Mouse (Mus musculus) telencephalon, adult 2 months (tissue): ENCODE data around the gene Adgrg3.
"Not testable (repeated sequence)": the region's sequence is repeated elsewhere in the genome, so short reads cannot be mapped to it uniquely, and the experiment has no call there.

Experiments
- DNase-seq: peaks from one replicate; pipeline ENCODE4 v3.0.0-alpha.2; 2011; ENCODE audit warnings: low read depth, low spot score

Gene Adgrg3

DNA sequence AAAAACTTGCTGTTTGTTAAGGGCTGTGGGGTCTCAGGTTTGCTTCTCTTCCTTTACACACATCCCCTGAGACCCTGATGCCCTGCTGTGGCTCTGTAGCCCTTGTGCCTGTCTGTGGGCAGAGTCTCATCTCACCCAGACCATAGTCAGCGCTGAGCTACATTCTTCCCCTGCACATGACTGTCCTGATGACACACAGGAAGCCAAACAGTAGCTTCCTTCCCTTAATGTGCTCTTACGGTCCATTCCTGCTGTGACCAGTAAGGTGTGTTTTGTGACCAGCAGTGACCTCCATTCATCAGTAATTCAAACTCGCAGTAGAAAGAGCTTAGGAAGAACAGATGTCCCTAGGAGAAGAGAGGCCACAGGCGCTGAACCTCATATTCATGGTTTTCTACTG, 6.9 kb downstream of the Adgrg3 start:
- DNase-seq = no peak

DNA sequence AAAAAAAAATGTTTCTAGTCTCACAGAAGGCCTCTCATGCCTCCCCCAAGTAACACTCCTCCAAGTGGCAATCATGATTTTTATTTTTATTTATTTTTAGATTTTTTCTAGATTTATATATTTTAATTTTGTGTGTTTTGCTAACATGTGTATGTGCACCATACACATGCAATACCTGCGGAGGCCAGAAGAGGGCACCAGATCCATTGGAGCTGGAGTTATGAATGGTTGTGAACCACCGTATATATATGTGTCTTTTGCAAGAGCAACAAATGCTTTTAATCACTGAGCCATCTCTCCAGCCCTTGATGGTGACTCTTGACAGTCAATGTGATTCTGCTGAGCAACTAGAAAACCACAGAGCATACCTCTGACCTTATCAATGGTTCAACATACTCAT, 7.9 kb downstream of the Adgrg3 start:
- DNase-seq = no peak

DNA sequence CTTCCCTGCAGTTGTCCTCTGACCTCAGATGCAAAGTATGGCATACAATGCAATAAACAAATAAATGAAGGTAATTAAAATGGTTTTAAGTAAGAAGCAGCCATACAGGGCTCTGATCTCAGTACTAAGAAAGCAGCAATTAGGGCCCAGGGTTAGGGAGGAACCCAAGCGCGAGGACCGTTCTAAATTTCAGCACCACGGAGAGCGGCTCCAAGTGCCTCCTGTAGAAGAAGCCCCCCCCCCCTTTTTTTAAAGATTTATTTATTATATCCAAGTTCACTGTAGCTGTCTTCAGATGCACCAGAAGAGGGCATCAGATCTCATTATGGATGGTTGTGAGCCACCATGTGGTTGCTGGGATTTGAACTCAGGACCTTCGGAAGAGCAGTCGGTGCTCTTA, 10.9 kb downstream of the Adgrg3 start:
- DNase-seq = not testable (repeated sequence)

DNA sequence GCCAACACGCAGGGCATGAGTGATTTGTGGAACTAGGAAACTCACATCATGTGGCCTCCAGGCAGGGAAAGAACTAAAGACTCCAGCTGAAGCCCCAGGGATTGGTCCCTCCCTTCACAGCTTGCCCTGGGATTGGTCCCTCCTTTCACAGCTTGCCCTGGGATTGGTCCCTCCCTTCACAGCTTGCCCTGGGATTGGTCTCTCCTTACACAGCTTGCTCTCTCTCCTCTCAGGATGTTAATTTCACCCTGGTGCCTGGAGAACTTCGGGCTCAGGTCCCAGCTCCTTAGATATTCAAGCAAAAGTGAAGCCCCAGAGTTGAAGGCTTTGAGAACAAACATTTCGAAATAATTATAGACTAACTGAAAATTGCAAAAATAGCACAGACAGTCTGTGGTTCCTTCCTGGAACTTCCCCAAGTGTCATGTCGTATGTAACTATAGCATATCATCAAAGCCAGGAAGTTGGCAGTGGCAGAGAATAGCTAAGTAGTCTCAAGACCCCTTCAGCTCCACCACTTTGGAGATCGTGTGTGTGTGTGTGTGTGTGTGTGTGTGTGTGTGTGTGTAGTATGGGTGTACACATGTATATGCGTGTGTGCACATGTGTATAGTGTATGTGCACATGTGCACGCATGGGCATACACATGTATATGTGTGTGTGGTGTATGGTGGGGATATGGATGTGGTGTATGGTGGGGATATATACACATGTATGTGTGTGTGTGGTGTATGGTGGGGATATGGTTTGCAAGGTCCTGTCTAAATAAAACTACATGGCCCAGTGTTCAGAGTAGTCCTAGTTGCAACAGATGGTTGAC, 19.8 kb downstream of the Adgrg3 start:
- peak; percentile 68 for DNase-seq

DNA sequence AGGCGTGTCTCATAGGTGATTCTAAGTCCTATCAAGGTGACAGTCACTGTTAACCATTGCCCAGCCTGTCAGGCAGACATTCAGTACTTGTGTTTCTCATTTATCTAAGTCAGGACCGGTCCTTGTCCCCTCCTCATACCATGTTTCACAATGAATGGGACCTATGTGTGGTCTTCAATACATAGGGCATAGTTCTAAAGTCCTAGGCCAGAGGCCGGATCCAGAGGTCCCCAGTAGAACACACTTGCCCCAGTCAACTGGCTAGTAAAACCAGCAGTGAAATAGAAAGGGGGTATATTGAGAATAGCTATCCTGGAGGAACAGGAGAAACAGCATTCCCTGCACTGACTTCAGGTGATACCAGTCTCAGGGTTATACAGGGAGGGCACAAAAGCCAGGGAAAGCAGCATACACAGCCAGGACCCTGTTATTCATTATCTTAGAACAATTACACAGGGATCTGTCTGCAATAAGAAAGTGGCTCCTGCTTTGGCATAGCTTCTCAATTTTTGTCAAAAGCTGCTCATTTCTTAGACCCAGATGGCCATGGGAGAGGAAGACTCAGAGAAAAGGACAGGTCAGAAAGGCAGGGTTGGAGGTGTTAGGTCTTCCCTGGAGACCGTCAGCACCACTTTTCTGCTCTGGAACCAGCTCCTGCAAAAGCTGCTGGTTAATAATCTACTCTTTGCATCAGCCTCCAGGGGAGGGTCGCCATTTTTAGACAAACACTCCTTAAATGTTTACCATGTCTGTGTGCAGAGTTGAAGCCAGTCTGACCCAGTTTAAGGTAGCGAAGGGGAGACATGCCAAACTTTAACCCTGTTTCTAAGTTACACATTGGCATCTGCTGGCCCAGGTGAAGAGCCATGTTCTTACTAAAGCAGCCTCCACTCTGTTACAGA, 24.6 kb downstream of the Adgrg3 start:
- no peak for DNase-seq

DNA sequence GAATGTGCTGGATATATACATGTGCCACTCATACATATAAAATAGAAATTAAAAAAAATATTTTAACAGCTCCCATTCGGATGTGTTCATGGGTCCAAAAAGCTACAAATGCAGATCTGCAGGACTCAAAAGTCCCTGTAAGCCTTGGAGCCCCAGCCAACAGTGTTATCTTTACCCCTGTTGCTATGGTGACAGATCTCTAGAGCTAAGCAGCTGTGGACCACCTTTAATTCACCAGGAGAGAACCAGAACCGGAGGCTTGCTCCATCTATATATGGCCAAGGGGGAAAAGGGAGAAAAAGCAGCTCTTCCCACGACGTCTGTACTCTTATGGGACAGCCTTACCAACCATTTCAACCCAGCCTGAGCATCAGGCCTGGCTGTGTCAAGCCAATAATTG, 27.3 kb downstream of the Adgrg3 start:
- DNase-seq = no peak

DNA sequence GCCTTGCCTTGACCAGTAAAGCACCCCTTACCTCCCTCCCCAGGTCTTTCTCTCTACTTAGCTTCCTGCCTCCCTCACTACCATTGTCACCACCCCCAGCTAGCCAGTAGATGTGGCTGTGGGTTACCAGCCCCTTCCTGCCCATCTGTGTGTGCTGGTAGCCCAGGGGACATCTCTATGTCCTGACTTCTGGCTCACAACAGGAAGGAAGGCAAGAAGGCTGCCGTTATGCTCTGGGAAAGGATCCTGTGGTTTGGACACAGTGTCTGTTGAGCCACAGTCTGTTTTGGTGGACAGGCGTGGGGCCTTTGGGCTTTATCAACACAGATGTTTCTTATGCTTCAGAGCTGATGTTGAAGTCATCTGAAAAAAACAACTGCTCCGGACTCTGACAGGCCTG, 29.5 kb downstream of the Adgrg3 start:
- DNase-seq = no peak

DNA sequence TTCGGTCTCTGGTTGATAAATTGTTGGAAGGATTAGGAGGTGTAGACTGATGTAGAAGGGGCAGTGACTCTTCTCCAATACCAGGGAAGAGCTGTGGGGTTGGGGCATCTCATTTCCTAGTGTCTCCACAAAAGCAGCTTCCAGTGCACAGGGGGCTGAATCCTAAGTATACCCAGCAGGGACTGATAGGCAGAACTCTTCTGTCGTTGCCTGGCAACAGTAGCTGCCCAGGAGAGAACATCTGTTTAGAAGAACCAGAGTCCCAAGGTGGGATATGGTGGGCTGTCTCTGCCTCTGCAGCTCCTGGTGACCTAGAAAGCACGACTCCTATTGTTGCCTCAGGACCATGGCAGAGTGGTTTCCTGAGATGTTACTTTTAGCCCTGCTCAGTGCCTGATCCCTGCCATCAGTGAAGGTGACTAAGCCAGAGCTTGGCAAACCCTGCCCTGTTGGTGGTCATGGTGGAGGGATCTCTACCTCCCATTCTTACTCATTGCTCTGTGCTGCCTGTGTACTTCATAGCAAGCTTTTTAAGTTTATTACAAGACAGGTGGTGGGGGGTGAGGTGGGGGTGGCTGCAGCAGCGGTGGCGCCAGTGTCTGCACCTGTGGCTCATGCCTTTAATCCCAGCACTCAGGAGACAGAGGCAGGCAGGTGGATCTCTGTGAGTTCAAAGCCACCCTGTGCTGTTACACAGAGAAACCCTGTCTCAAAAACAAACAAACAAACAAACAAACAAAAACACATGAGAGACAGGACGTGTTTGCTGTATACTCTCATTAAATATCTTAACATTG, 30.6 kb downstream of the Adgrg3 start:
- no peak for DNase-seq

DNA sequence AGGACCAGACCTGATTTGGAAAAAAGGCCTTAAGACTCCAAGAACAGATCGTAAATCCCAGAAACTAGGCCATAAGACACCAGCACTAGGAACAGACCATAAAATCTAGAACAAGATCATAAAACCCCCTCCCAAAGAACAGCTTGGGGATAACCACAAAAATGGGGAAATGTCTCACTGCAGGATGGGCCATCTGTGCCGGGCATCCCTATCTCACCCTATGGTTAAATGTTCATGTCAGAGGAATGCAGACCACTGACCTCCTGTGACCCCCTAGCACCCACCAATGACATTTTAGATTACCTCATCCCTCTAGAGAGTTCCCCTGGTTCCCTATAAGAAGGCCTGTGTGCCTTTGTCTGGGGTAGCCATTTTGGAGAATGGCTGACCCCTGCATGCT, 32.1 kb downstream of the Adgrg3 start:
- DNase-seq = no peak

DNA sequence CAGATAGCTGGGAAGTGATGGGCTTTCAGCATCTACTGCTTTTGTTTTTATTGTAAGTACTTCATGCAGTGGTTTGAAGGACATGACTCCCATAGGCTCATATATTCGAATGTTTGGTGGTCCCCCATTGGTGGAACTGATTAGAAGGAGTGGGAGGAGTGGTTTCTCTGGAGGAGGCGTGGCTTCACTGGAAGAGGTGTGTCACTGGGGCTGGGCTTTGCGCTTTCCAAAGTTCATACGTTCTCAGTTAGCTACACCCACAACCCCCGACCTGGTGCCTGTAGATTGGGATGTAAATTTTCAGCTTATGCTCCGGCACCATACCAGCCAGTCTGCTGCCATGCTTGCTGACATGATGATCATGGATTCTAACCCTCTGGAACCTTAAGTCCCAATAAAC, 36.9 kb downstream of the Adgrg3 start:
- no peak for DNase-seq

DNA sequence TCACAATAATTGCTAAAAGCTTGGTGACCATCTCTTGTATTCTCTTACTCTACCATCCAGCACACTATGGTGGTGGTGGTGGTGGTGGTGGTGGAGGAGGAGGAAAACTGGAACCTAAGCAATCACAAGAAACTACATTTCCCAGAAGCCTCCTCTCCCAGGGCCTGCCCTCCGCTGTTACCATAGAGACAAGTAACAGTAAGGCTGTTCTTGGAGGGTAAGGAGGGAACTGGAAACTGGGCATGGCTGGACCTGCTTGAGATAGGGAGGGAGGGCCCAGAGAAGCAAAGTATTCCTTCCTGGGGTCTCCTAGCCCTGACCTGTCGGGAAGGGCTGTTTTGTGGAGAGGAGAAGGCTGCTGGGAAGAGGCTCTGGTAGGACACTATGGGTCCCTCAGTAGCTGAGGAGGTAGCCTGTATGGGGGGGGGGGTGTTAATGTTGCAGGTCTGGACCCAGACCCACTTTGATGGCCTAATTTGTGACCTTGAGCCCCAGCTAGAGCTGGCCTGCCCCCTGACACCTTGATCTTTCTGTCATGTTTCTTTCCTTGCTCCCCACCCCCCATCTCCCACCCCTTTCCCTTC, 37.5 kb downstream of the Adgrg3 start, which contains the start of gene Drc7:
Drc7 (plus strand) TSS at position 177 of the 584 bp plus-strand sequence.
- peak; percentile 26 for DNase-seq

DNA sequence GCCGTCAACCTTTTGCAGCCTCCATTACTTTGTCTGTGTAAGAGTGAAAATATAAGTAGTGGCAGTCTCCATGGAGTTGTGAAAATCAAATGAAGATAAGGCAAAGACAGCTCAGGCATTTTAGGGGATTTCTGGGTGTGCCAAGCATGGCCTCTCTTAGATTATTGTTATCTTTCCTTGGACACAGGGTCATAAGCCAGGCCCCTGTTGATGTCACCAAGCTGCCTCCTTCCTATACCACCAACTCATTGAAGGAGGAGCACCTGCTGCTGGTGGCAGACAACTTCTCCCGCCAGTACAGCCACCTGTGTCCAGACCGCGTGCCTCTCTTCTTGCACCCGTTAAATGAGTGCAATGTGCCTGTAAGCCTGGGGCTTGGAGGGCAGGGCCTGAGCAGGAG, 38.9 kb downstream of the Adgrg3 start:
- no peak for DNase-seq

DNA sequence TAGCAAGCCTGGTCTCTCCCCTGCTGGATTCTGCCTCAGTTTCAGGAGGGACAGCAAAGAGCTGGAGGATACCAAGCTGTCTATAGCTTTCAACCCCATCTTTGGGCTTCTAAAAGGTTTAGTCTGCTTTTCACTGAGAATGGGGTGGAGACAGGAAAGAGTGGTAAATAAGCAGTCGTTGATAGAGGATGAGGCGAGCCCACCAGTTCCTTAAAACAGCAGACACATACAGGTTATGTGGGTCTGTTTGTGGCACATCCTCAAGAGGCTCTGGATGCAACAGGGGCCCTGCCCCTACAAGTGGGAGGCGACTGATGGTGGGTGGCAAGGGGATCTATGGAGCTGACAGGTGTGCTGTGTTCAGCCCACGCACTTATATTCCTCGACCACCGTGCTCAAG, 41.2 kb downstream of the Adgrg3 start:
- no peak for DNase-seq

DNA sequence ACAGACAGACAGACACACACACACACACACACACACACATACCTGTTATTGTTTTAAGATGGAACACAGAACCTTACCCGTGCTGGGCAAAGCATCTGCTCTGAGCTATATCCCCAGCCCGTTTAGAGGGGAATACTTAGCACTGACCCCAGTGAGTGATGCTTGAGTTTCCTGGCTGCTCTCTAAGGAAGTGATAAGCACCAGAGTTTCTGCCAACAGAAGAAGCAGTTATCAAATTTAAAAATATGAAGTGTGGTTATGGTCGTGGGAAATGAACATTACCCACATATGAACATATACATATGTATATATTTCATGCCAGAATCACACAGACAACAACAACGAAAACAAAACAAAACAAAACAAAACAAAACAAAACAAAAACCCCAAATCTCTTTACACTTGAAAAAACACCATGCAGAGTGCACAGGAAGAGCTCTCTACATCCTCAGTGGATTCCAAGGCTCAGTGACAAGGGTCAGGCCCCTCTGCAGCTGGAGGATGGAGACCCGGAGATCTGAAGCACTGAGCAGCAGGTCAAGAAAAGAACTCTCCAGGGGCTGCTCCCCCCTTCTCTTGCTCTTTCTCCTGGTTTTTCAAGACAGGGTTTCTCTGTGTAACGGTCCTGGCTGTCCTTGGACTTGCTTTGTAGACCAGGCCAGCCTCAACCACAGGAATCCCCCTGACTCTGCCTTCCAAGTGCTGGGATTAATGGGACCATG, 42.5 kb downstream of the Adgrg3 start:
- no peak for DNase-seq

DNA sequence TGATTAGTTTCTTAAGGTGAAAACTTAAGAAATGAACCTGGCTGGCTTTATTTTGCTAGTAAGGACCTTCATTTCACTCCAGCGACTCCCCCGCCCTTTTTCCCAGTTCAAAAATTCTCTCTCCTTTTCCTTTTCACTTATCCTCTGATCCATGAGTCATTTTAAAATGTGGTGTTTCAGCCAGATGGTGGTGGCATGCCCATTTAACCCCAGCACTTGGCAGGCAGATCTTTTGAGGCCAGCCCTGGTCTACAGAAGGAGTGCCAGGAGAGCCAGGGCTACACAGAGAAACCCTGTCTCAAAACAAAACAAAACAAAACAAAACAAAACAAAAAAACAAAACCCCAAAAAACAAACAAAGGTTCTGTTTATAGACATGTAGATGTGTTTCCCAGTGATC, 47.0 kb downstream of the Adgrg3 start:
- no peak for DNase-seq

DNA sequence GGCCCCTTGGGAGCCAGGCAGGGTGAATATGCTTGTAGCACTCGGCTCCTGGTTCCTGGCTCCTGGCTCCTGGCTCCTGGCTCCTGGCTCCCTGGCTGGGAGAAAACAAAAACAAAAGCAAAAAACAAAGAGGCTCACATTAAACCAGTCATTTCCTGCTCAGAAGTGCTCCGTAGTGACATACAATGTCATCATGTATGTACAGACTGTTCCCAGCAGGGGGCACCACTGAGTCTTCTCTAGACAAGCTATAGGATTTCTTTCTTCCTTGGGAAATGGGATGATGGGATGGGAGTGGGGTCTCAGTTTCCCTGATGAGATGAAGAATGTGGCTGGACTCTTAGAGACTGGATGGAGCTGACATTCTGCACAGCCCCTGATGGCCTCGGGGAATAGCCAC, 50.1 kb downstream of the Adgrg3 start:
- peak; percentile 10 for DNase-seq

DNA sequence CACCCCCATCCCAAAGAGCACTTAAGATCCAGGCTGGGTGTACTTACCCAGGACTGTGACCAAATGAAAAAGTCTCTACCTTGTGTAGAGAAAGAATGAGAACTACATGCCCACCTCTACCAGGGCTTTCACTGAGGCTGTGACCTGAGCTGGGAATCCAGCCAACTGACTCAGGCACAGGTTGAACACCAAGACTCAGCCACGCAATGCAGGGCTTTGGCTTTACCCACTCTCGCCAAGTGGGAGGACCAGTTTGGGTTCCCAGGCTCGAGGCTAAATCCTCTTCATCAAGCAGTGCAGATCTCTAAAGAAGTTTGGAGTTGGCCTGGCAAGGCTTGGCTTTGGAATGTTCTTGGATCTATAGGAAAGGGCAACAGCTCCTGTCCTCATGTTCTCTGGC, 58.0 kb downstream of the Adgrg3 start:
- no peak for DNase-seq

DNA sequence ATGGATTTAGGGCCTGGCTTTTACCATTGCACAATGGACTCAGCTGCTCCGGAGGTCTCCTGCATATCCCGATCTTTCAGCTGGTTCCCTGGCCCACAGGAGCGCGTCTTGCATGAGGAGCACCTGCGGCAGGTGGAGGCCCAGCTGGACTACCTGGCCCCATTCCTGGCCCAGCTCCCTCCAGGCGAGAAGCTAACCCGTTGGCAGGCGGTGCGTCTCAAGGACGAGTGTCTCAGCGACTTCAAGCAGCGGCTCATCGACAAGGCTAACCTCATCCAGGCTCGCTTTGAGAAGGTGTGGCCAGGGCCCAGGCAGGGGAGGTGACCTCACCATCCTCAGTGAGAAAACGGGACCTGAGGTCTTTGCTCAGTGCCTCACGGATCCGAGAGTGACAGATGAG, 58.7 kb downstream of the Adgrg3 start:
- no peak for DNase-seq

DNA sequence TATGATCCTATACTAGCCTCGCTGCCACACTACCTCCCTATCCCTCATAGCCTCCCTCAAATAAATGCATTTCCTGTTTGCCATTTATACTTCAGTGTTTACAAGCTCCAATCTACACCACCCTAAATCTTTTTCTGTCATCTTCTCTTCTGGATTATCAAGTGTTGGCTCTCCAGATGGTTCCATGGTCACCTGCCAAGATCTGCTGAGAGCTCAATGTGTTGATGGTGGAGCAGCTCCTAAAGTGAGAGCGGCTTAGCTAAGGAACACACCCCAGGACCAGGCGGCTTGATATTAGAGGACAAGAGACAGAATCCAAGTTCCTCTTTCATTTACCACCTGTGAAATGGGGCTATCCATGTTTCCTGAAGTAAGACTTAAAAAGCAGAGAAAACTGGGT, 60.6 kb downstream of the Adgrg3 start:
- DNase-seq = no peak

DNA sequence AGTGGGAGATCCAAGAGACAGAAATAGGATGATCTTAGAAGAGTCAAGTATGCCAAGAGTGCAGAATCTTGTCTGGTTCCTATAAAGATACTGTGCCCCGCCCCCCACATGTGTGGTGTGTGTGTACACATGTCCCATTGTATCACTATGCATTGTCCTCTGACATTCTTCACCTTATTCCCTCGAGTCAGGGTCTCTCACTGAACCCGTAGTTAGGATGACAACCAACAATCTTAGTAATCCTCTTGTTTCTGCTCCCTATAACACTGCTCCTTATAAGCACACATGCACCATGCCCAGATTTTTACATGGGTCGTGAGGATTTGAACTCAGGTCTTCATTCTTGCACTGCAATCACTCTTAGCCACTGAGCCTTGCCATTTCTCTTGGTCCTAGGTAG, 61.8 kb downstream of the Adgrg3 start:
- no peak for DNase-seq
